Mouse (Mus musculus) brown adipose tissue, adult 24 weeks (tissue): Measurements from ENCODE around the gene Siglec1. TPM values are rescaled to one million over a fixed set of nuclear protein-coding genes. Genes with fewer than 3 reads are reported as not detected.
"Not testable (repeated sequence)": the region's sequence is repeated elsewhere in the genome, so short reads cannot be mapped to it uniquely, and the experiment has no call there.

Experiments
- H3K27ac ChIP-seq: fragments of 200-500 bp; replicated peaks from 2 replicates; pipeline ENCODE4 v1.5.1; 2012; ENCODE audit warnings: low read depth, mild to moderate bottlenecking, low read length
- H3K4me1 ChIP-seq: fragments of 200-500 bp; 2 replicates; pipeline ENCODE4 v1.6.1; 2012; ENCODE audit warnings: low read length, mixed read lengths; ENCODE audit not compliant: control insufficient read depth, insufficient read depth, insufficient read length
- H3K4me3 ChIP-seq: fragments of 200-500 bp; 2 replicates; pipeline ENCODE4 v1.5.1; 2012; ENCODE audit warnings: low read depth, mild to moderate bottlenecking, low read length, moderate library complexity; ENCODE audit not compliant: insufficient read depth
- polyA plus RNA-seq: library from polyadenylated mRNA; stranded (reverse); fragments of >200 nt; gene quantifications from 2 replicates; pipeline ENCODE4 v1.2.4, GENCODE M21; 2012; ENCODE audit not compliant: missing spikeins, insufficient read depth, insufficient read length

The Siglec1 gene
- polyA plus RNA-seq, 1 experiment: 1.2 TPM

GRCm38 (mm10) chr2:131052862-131053418 lies 33.6 kb downstream of the Siglec1 start:
- Histone ChIP-seq H3K27ac (no peak overlapping the region), H3K4me3 (no peak overlapping the region), H3K4me1 (no peaks in the 10 kb centered on the region; the same call in 1 of the 2 replicates)

- Histone ChIP-seq H3K4me3 (no peak overlapping the region), H3K27ac (no peak overlapping the region), H3K4me1 (no peaks in the 10 kb centered on the region; the same call in 1 of the 2 replicates)
These were observed 34.5 kb downstream of the Siglec1 start for GRCm38 (mm10) chr2:131052043-131052442.

- Histone ChIP-seq H3K4me3 (no peak overlapping the region), H3K27ac (no peak overlapping the region), H3K4me1 (no peaks in the 10 kb centered on the region)
These were observed 40.5 kb downstream of the Siglec1 start for GRCm38 (mm10) chr2:131046025-131046424.

- Histone ChIP-seq H3K4me1 (peaks cover 2% of the 10 kb centered on the region; the same call in 1 of the 2 replicates), H3K4me3 (no peak overlapping the region), H3K27ac (no peak overlapping the region)
These were observed 41.4 kb downstream of the Siglec1 start for GRCm38 (mm10) chr2:131044989-131045720.

DNA sequence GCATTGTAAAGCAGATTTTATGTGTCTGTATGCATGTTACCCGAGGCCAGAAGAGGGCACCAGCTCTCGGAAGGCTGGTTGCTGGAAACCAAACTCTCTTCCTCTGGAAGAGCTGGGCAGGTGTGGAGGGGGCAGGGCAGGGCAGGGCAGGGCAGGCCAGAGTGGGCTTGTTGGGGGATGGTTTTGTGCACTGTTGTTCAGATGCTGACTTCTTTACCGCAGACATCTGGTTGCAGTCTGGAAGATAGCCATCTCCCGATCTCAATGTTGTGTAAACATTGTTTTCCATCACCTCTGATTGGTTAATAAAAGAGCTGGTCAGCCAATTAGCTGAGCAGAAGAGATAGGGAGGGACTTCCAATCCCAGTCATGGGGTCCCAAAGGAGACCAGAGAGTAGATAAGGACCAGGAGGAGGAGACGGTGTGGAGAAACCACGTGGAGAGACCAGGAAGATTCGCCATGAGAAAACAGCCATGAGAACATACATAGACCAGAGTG lies 42.2 kb downstream of the Siglec1 start:
- no peak overlapping the region for H3K4me3 ChIP-seq
- H3K27ac ChIP-seq: no peak overlapping the region
- H3K4me1 ChIP-seq: peaks cover 2% of the 10 kb centered on the region; the same call in 1 of the 2 replicates

DNA sequence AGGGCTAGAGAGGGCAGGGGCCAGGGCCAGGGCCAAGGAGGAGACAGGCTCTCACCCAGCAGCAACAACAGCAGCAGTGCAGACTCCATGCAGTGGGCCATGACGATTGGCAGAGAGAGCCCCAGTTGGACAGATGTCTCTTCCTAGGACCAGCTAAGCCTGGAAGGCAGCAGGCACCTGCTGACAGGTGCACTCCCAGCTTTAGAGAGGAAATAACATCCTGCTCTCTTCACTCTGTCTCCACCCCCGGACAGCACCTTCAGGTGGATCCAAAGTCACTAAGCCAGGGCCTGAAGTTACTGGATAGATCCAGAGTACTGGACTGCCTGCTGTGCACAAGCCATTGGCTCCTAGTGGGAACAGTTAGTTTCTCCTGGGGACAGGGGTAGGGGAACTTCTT lies 43.6 kb downstream of the Siglec1 start, which contains the start of gene Gfra4:
Gene Gfra4 (minus strand): TSS at position 101 of the 400 bp plus-strand sequence.
- H3K4me3 ChIP-seq: no peak within 1 kb of the TSS
- H3K4me1 ChIP-seq: peaks cover 2% of the 10 kb centered on the region; the same call in 1 of the 2 replicates
- H3K27ac ChIP-seq: no peak within 1 kb of the TSS

GRCm38 (mm10) chr2:131040854-131041825 lies 45.4 kb downstream of the Siglec1 start:
- H3K4me1 ChIP-seq: peaks cover 4% of the 10 kb centered on the region; the same call in 1 of the 2 replicates
- H3K4me3 ChIP-seq: peak overlapping the region; percentile 49
- no peak overlapping the region for H3K27ac ChIP-seq

DNA sequence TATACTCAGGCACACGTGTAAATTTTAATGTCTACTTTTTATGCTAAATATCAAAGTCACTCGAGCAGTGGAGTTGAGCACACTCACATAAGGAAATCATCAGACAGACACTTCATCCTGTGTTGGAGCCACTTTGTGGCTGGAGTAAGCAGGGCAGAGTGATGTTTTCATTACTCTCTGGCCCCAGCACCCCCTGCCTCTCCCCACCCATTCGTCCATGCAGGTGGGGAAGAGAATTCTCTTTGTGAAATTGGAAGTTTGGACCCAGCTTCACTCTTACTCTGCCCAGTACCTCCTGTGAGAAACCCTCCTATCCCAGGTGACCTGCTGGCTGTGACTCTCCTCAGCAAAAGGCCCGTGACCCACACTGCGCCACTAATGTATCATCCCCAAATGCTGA lies 47.9 kb downstream of the Siglec1 start:
- H3K4me3 ChIP-seq: no peak overlapping the region
- H3K4me1 ChIP-seq: peaks cover 4% of the 10 kb centered on the region; the same call in 1 of the 2 replicates
- no peak overlapping the region for H3K27ac ChIP-seq

DNA sequence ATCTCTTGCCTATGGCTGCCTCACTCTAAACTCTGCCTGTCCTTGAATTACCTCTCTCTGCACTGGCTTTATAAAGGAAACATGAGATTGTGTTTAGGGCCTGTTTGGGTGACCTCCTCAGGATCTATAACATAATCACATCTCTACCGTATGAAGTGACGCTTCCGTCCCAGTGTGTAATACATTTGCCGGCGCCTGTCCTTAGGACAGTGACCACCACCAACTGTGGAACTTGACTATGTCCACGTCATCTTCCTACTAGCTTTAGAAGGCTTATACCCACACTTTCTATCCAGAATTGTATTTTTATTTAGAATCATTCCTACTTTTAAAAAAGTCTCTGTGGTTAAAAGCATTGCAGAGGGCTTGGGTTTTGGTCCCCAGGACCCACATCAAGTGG lies 48.4 kb downstream of the Siglec1 start:
- no peak overlapping the region for H3K27ac ChIP-seq

GRCm38 (mm10) chr2:131037226-131037990 lies 49.2 kb downstream of the Siglec1 start:
- no peak overlapping the region for H3K27ac ChIP-seq
- H3K4me3 ChIP-seq: no peak overlapping the region
- peaks cover 4% of the 10 kb centered on the region; the same call in 1 of the 2 replicates for H3K4me1 ChIP-seq

More for the DNA sequence above, 48.4 kb downstream of the Siglec1 start:
- Histone ChIP-seq H3K4me3 (no peak overlapping the region), H3K4me1 (peaks cover 4% of the 10 kb centered on the region; the same call in 1 of the 2 replicates)

- no peak overlapping the region for H3K27ac ChIP-seq
- peaks cover 4% of the 10 kb centered on the region; the same call in 1 of the 2 replicates for H3K4me1 ChIP-seq
- no peak overlapping the region for H3K4me3 ChIP-seq
These were observed 49.8 kb downstream of the Siglec1 start for GRCm38 (mm10) chr2:131036757-131037156.

- H3K4me3 ChIP-seq: no peak overlapping the region
- no peak overlapping the region for H3K27ac ChIP-seq
- peaks cover 4% of the 10 kb centered on the region; the same call in 1 of the 2 replicates for H3K4me1 ChIP-seq
These were observed 50.2 kb downstream of the Siglec1 start for GRCm38 (mm10) chr2:131036343-131036742.

DNA sequence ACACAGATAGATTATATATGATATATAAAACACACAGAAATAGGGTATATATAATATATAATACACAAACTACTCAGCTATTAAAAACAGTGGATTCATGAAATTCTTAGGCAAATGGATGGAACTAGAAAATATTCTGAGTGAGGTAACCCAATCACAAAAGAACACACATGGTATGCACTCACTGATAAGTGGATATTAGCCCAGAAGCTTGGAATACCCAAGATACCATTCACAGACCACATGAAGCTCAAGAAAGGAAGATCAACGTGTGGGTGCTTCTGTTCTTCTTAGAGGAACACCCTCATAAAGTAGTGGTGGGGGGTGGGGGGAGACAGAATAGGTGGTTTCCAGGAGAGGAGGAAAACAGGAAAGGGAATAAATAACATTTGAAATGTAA lies 55.2 kb downstream of the Siglec1 start:
- H3K27ac ChIP-seq, H3K4me1 ChIP-seq, H3K4me3 ChIP-seq: not testable (repeated sequence)

DNA sequence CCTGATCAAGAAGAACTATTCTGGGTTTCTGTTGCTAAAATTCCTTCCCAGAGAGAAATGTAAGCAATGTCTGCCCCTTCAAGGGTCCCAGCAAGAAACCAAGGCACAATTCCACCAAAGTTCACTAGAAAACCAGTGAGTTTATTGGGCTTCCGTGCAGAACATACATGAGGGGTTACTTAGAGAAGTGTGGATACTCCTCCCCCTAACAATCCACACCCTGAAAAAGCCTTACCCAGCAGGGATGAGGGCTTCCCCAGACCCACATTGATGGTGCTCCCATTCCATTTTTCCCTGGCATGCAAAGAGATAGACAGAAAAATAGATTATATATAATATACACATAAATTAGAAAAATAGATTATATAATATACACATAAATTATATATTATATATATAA lies 55.6 kb downstream of the Siglec1 start:
- Histone ChIP-seq H3K4me3 (no peak overlapping the region), H3K27ac (no peak overlapping the region), H3K4me1 (peaks cover 8% of the 10 kb centered on the region; the same call in 1 of the 2 replicates)
